Mouse (Mus musculus) B cell, adult 62 days (primary cell): ENCODE results near the gene Rab23. TPM values are rescaled to one million over a fixed set of nuclear protein-coding genes. Genes with fewer than 3 reads are reported as not detected.

ENCODE experiments used
- total RNA-seq: library from RNA; stranded (reverse); gene quantifications from 4 replicates; pipeline ENCODE4 v1.2.4, GENCODE M21; 2023

The Rab23 gene
- total RNA-seq = 4.8 to 7.3 TPM (median 6.2 TPM) in 4 replicates

DNA sequence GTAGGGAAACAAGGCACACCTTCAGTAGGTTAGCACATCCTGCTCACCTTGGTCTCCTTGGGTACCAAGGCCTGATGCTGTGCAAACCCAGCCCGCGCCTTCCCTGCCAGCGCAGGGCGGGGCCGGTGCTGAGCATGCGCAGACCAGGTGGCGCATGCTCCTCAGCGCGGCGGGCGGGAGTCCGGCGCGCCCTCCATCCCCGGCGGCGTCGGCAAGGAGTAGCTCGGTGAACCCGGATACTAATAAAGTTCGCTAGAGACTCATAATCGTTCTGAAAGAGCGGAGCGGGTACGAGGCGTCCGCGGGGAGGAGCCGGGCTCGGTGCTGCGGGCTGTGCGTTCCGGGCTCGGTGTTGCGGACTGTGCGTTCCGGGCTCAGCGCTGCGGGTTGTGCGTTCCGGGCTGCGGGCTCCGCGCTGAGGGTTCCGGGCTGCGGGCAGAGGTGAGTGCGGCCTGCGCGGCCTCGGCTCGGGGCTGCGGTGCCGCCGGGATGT, at the start of gene Rab23:
Rab23 (plus strand) TSS at position 155 of the 493 bp plus-strand sequence.

DNA sequence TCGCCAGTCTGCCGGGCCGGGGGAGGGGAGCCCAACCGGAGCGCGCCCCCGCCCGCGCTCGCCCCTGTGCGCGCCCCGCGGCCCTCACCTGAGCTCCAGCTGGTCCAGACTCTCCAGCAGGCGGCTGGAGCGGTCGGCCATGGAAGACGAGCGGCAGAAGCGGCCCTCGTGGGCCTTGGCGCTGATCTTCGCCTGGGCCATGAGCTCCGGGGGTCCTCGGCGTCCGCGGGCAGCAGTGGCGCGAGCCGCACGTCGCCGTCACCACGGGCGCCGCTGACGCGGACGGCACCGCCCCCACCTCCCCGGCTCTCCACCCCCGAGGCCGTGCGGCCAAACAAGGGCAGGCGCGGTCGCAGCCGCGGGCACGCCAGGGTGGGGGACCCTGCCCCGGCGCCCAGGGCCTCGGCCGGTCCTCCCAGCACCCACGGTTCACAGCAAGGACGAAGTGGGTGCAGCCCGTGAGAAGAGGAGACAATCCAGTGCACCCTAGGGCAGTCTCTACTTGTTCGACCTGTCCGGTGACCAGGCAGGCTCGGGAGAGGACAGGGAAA, 37.9 kb downstream of the Rab23 start, which contains the start of gene Bag2:
Bag2 (minus strand) TSS at position 305 of the 551 bp plus-strand sequence.

Other genes starting within 250 kb of the Rab23 start
- 13.3 to 16.9 TPM (median 14.2 TPM) in 4 replicates for gene Prim2, start 50.1 kb upstream of the Rab23 start, total RNA-seq
- gene Bag2, start 37.9 kb downstream of the Rab23 start, total RNA-seq = 1.3 to 3.2 TPM (median 1.9 TPM) in 4 replicates
- gene Zfp451, start 94.7 kb downstream of the Rab23 start, total RNA-seq = 29.2 to 42.3 TPM (median 38.7 TPM) in 4 replicates
- 0.66 to 3.3 TPM (median 1.6 TPM) in 4 replicates for gene Bend6, start 187.9 kb downstream of the Rab23 start, total RNA-seq
- gene Dst, start 188.3 kb downstream of the Rab23 start, total RNA-seq = 2.3 to 3.3 TPM (median 2.6 TPM) in 4 replicates